Mouse (Mus musculus) heart, embryonic 12.5 days (tissue): ENCODE data around the gene Ndufc1. TPM values are rescaled to one million over a fixed set of nuclear protein-coding genes. Genes with fewer than 3 reads are reported as not detected.
"Not testable (repeated sequence)": the region's sequence is repeated elsewhere in the genome, so short reads cannot be mapped to it uniquely, and the experiment has no call there.

Experiments
- ATAC-seq: fragments of 200-750 bp; cut with Nextera tagmentation; 2 replicates; pipeline ENCODE4 v1.8.0; 2017; ENCODE audit warnings: moderate TSS enrichment, moderate library complexity; ENCODE audit not compliant: insufficient number of reproducible peaks, low FRiP score
- H3K27ac ChIP-seq: fragments of 300-500 bp; sonication (generic); 2 replicates; pipeline ENCODE4 v1.5.1; 2016; ENCODE audit warnings: mild to moderate bottlenecking, moderate library complexity; ENCODE audit not compliant: poor library complexity, severe bottlenecking
- H3K27me3 ChIP-seq: fragments of 300-500 bp; sonication (generic); replicated peaks from 2 replicates; pipeline ENCODE4 v1.6.1; 2016; ENCODE audit warnings: mild to moderate bottlenecking, moderate library complexity
- H3K36me3 ChIP-seq: fragments of 300-500 bp; sonication (generic); 2 replicates; pipeline ENCODE4 v1.6.1; 2016; ENCODE audit warnings: mild to moderate bottlenecking, moderate library complexity
- H3K4me1 ChIP-seq: fragments of 300-500 bp; sonication (generic); replicated peaks from 2 replicates; pipeline ENCODE4 v1.6.1; 2016; ENCODE audit warnings: mild to moderate bottlenecking
- H3K4me2 ChIP-seq: fragments of 300-500 bp; sonication (generic); 2 replicates; pipeline ENCODE4 v1.6.1; 2016; ENCODE audit warnings: mild to moderate bottlenecking, moderate library complexity
- H3K4me3 ChIP-seq: fragments of 300-500 bp; sonication (generic); 2 replicates; pipeline ENCODE4 v1.5.1; 2016; ENCODE audit warnings: mild to moderate bottlenecking
- H3K9ac ChIP-seq: fragments of 300-500 bp; sonication (generic); 2 replicates; pipeline ENCODE4 v1.6.1; 2016; ENCODE audit warnings: mild to moderate bottlenecking, moderate library complexity
- H3K9me3 ChIP-seq: fragments of 300-500 bp; sonication (generic); replicated peaks from 2 replicates; pipeline ENCODE4 v1.6.1; 2016; ENCODE audit warnings: mild to moderate bottlenecking, moderate library complexity
- WGBS: fragments of 180-500 bp; shearing (Covaris S2); methylation state at CpG from one replicate; pipeline ENCODE4 v1.1.7; 2016; 5-methylcytosine and 5-hydroxymethylcytosine counted together
- polyA plus RNA-seq: library from polyadenylated mRNA; unstranded; fragments of >200 nt; fragmentation: Nextera tagmentation; extraction: Ambion mirVana; gene quantifications from 2 replicates; pipeline ENCODE4 v1.2.1, GENCODE M21; 2016

Ndufc1 gene
- polyA plus RNA-seq, 1 experiment from 2014 or later: 1,474 TPM

DNA sequence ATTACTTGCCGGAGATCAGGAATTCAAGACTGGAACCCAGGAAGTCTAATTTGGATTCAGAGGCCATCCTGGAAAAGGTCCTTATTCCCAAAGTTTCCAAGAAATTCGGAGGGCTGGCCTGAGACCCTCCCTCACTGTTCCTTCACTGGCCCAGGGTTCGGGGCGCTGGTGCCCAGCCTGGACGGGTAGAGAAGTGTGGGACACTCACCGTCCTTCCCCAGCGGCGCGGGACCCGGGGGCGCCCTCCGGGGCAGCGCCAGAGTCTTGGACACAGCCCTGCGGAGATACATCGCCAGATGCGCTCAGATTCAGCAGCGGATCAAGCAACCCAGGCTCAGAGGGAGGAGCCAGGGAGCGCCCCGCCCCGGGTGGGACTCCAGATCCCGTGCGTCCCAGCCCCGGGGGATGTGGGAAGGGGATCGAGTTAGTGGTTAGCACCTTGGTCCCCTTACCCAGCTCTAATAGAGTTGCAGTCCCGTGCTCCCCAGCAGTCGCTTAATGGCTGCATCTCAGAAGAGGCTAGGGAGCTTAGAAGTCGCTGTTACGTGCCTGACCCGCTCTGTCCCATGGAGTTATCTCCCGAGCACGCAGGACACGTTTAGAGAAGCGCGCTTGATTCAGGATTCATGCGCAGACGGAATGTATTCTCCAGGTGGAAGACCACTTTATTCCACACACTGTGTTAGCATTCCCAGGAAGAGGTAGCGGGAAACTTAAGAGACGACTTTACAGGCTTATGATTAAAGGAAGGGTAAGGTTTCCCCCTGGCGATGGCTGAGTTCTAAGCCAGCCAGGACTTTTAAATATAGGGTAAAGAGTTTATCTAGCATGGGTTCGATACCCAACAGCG is 12.3 kb downstream of the Ndufc1 start, which contains the start of gene Mgarp:
Mgarp (minus strand) TSS at position 520 of the 850 bp plus-strand sequence.
- peak; percentile 74 for ATAC-seq
- Histone ChIP-seq H3K9me3 (no peaks in the 10 kb centered on the region), H3K4me1 (peaks cover 18% of the 10 kb centered on the region), H3K27ac (no peak within 1 kb of the TSS), H3K4me2 (peak within 1 kb of the TSS; percentile 85), H3K27me3 (0 out of 2 replicates have a peak, but pooled peaks cover 14% of the 10 kb centered on the region), H3K9ac (peak within 1 kb of the TSS; percentile 62), H3K36me3 (no peaks in the 10 kb centered on the region), H3K4me3 (peak within 1 kb of the TSS; percentile 57)
- 1% methylated on average over 41 of the region's 41 CpGs for WGBS

DNA sequence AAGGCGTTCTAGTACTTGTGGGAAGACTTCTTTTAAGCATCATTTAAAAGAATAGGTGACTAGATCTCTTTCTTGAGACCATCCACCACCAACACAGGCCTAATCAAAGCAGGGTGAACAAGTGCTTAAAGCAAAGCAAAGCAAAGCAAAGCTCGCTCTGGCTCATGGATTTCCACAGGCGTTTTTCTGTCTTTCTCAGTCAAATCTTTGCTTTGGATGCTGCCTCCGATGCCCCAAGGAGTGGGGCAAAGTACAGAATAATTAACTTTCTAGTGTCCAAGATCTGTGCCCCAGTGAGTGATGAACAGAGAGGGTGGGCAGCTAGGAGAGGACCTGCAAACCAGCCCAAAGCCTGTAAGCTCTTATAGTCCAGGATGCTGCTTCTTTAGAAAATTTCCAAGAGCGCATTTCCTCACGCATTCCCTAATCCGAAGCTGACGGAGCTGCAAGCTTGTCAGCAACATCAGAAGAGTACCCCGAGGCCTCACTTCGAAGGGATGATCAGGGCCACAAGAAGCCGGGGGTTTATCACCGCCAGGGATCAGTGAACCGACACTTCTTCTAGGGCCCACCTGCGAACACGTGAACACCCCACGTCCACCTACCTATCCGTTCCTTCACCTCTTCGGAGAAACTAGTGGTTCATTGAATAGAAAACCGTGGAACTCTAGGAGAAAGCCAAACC is 13.2 kb downstream of the Ndufc1 start:
- no peak overlapping the region for H3K9ac ChIP-seq
- H3K27ac ChIP-seq: no peak overlapping the region
- H3K27me3 ChIP-seq: 0 out of 2 replicates have a peak, but pooled peaks cover 14% of the 10 kb centered on the region
- H3K36me3 ChIP-seq: no peaks in the 10 kb centered on the region
- peaks cover 18% of the 10 kb centered on the region for H3K4me1 ChIP-seq
- ATAC-seq: no peak
- H3K9me3 ChIP-seq: no peaks in the 10 kb centered on the region
- peak overlapping the region; percentile 85 for H3K4me2 ChIP-seq
- WGBS: 23% methylated on average over 19 of the region's 19 CpGs
- peak overlapping the region; percentile 57 for H3K4me3 ChIP-seq

GRCm38 (mm10) chr3:51394881-51395280 is 13.9 kb downstream of the Ndufc1 start:
- H3K9ac ChIP-seq: no peak overlapping the region
- H3K4me2 ChIP-seq: no peak overlapping the region
- no peaks in the 10 kb centered on the region for H3K36me3 ChIP-seq
- H3K4me3 ChIP-seq: no peak overlapping the region
- peaks cover 18% of the 10 kb centered on the region for H3K4me1 ChIP-seq
- WGBS: 49% methylated on average over 3 of the region's 3 CpGs
- ATAC-seq: no peak
- no peaks in the 10 kb centered on the region for H3K9me3 ChIP-seq
- H3K27me3 ChIP-seq: 0 out of 2 replicates have a peak, but pooled peaks cover 14% of the 10 kb centered on the region
- H3K27ac ChIP-seq: no peak overlapping the region

DNA sequence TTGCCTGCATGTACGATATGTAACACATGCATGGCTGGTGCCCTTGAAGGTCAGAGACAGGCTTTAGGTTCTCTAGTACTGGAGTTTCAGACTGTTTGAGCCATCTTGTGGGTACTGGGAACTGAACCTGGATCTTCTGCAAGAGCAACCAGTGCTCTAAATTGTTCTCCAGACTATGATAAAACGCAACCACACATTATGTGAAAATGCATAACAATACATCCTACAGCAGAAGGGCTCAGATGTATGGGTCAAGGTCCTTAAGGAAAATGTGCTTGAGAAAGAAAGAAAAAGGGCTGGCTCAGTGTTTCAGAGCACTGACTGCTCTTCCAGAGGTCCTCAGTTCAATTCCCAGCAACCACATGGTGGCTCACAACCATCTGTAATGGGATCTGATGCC is 15.1 kb downstream of the Ndufc1 start:
- Histone ChIP-seq H3K36me3 (no peaks in the 10 kb centered on the region), H3K27me3 (0 out of 2 replicates have a peak, but pooled peaks cover 14% of the 10 kb centered on the region), H3K9ac (no peak overlapping the region), H3K4me1 (peaks cover 16% of the 10 kb centered on the region), H3K27ac (no peak overlapping the region), H3K4me3 (no peak overlapping the region), H3K4me2 (no peak overlapping the region), H3K9me3 (no peaks in the 10 kb centered on the region)
- ATAC-seq: no peak
- WGBS: 86% methylated on average over 2 of the region's 2 CpGs

DNA sequence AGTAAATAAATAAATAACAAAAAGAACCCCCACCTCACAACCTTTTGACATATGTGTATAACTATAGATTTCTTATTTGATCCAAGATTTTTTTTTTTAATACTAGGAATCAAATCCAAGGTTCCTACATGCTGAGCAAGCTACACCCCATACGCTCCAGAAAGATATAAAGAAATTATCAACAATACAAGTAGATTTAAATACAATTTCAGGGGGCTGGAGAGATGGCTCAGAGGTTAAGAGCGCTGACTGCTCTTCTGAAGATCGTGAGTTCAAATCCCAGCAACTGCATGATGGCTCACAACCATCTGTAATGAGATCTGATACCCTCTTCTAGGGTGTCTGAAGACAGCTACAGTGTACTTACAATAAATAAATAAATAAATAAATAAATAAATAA is 15.8 kb downstream of the Ndufc1 start:
- Histone ChIP-seq H3K4me1 (peaks cover 15% of the 10 kb centered on the region), H3K27me3 (0 out of 2 replicates have a peak, but pooled peaks cover 14% of the 10 kb centered on the region)
- not testable (repeated sequence) for ATAC-seq, H3K9me3 ChIP-seq, H3K36me3 ChIP-seq, H3K4me3 ChIP-seq, H3K9ac ChIP-seq, H3K4me2 ChIP-seq, H3K27ac ChIP-seq
- WGBS: 90% methylated on average over 3 of the region's 3 CpGs

GRCm38 (mm10) chr3:51391591-51391990 is 17.2 kb downstream of the Ndufc1 start:
- ATAC-seq: no peak
- 0 out of 2 replicates have a peak, but pooled peaks cover 8% of the 10 kb centered on the region for H3K27me3 ChIP-seq
- H3K27ac ChIP-seq: no peak overlapping the region
- 90% methylated on average over 5 of the region's 5 CpGs for WGBS
- no peak overlapping the region for H3K4me2 ChIP-seq
- no peaks in the 10 kb centered on the region for H3K36me3 ChIP-seq
- peaks cover 9% of the 10 kb centered on the region for H3K4me1 ChIP-seq
- no peak overlapping the region for H3K4me3 ChIP-seq
- no peaks in the 10 kb centered on the region for H3K9me3 ChIP-seq
- H3K9ac ChIP-seq: no peak overlapping the region

- no peak overlapping the region for H3K4me2 ChIP-seq
- H3K9me3 ChIP-seq: no peaks in the 10 kb centered on the region
- no peak overlapping the region for H3K9ac ChIP-seq
- H3K27ac ChIP-seq: no peak overlapping the region
- ATAC-seq: no peak
- no peaks in the 10 kb centered on the region for H3K36me3 ChIP-seq
- H3K4me1 ChIP-seq: peaks cover 9% of the 10 kb centered on the region
- WGBS: 82% methylated on average over 5 of the region's 5 CpGs
- 0 out of 2 replicates have a peak, but pooled peaks cover 8% of the 10 kb centered on the region for H3K27me3 ChIP-seq
- H3K4me3 ChIP-seq: no peak overlapping the region
Measured at GRCm38 (mm10) chr3:51391095-51391494, 17.7 kb downstream of the Ndufc1 start.

DNA sequence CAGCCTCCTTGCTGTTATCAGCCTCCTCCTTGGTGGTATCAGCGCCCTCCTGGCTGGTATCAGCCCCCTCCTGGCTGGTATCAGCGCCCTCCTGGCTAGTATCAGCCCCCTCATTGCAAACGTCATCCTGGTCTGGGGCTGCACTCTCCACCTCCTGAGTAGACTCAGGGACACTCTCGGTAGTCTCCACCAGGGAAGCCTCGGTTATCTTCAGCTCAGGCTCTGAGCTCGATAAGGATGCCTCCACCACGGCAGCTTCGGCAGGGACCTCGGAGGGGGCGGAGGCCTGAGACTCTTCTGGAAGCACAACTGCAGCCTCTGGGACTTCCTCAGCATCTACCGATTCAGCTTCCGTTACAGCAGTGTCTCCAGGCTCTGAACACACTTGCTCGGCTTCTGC is 19.9 kb downstream of the Ndufc1 start:
- Histone ChIP-seq H3K4me2 (peak overlapping the region; percentile 67), H3K9me3 (no peaks in the 10 kb centered on the region), H3K4me3 (peak overlapping the region; percentile 24), H3K4me1 (peaks cover 9% of the 10 kb centered on the region), H3K9ac (peak overlapping the region; percentile 37; the same call in 1 of the 2 replicates), H3K27ac (no peak overlapping the region), H3K36me3 (no peaks in the 10 kb centered on the region), H3K27me3 (no peaks in the 10 kb centered on the region)
- 0 out of 2 replicates have a peak, but pooled peaks have one; percentile 68 for ATAC-seq
- WGBS: under 1% methylated on average over 13 of the region's 13 CpGs

- H3K4me2 ChIP-seq: no peak overlapping the region
Measured at GRCm38 (mm10) chr3:51387868-51388381, 20.9 kb downstream of the Ndufc1 start.

GRCm38 (mm10) chr3:51387134-51387451 is 21.7 kb downstream of the Ndufc1 start:
- Histone ChIP-seq H3K9ac (no peak overlapping the region), H3K27ac (no peak overlapping the region), H3K9me3 (no peaks in the 10 kb centered on the region), H3K27me3 (no peaks in the 10 kb centered on the region), H3K4me1 (peaks cover 9% of the 10 kb centered on the region), H3K4me3 (no peak overlapping the region), H3K36me3 (no peaks in the 10 kb centered on the region), H3K4me2 (no peak overlapping the region)
- WGBS: 77% methylated on average over 3 of the region's 3 CpGs
- no peak for ATAC-seq

More at GRCm38 (mm10) chr3:51387868-51388381, 20.9 kb downstream of the Ndufc1 start:
- WGBS: 50% methylated on average over 8 of the region's 8 CpGs
- Histone ChIP-seq H3K4me1 (peaks cover 9% of the 10 kb centered on the region), H3K27me3 (no peaks in the 10 kb centered on the region), H3K4me3 (no peak overlapping the region), H3K9me3 (no peaks in the 10 kb centered on the region), H3K36me3 (no peaks in the 10 kb centered on the region), H3K9ac (no peak overlapping the region), H3K27ac (no peak overlapping the region)
- no peak for ATAC-seq
